Mouse (Mus musculus) NIH3T3 (cell line): ENCODE results near the gene Gm20671.
"Not testable (repeated sequence)": the region's sequence is repeated elsewhere in the genome, so short reads cannot be mapped to it uniquely, and the experiment has no call there.

Experiments
- DNase-seq: peaks from one replicate; pipeline ENCODE4 v3.0.0-alpha.2; 2012; ENCODE audit warnings: low read depth

Gene Gm20671

GRCm38 (mm10) chr5:32735779-32736178 is 91.1 kb downstream of the Gm20671 start:
- DNase-seq: no peak

DNA sequence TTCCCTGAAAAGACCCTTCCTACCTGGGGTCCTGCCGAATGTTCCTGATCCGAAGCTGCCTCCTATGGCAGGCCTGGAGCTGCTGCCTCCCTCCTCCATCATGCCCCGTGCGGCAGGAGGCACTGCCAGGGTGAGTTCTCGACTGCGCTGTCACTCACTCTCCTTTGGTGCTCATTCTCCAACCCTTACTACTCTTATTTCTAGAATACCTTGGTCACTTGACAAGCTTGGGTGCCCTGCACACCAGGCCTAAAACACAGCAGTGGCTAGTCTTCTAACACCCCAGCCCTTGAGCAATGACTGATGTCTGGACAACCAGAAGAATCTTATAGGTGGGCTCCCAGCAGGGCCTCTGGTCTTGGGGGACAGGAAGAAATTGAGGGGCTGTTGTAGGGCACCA is 93.0 kb downstream of the Gm20671 start:
- DNase-seq: not testable (repeated sequence)

DNA sequence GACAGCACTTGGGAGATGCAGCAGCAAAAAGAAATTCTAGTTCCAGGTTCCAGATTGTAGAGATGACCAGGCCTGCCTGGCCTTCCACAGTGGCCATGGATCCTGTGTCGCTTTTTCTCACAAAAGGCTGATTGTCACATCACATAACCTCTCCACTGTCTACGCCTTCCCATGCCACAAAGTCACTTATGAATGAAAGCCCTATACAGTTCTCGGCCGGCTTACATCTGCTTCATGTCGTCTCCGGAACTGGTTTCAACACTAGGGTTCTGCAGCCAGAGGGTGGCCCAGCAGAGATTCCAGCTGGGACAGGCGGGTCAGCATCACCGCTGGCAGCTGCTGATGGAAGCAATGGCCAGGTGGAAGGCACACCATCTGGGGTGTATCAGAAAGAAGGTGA is 98.1 kb downstream of the Gm20671 start:
- DNase-seq: no peak

DNA sequence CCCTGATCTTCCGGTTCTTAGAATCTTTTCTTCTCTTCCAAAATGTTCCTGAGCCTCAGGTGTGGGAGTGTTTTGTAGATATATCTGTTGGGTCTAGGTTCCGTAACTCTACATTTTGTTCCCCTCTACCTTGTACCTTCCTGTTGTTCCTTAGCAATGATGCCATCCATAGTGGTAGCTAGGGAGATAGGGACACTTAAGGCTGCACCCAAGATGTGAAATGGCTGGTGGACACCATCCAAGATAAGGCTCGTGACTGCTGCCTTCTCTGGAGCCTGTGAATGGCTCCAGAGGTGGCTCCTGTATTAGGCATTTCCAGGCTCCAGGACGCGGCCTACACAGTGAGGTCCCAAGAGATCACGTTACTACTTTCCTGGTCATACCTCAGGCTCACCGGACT is 98.6 kb downstream of the Gm20671 start:
- DNase-seq: no peak

- DNase-seq: peak; percentile 70
These were observed 101.5 kb downstream of the Gm20671 start for GRCm38 (mm10) chr5:32725397-32725796.

DNA sequence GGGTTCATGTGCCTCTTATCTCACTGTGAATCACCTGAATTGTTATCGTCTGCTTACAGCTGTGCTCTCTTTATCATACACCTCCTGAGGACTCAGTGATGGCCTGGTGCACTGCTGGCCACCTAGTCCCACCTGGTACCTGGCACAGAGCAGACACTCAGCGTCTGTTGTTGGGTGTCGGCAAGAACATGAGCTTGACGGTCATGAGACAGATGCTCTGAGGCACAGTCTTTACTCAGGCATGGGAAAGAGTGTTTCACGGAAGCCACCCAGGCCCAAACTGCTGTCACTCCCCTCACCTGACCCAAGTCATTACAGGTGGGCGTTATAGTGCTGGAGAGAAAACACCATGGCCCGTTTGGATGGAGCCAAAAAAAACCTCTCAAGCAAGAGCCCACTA is 102.9 kb downstream of the Gm20671 start:
- no peak for DNase-seq

DNA sequence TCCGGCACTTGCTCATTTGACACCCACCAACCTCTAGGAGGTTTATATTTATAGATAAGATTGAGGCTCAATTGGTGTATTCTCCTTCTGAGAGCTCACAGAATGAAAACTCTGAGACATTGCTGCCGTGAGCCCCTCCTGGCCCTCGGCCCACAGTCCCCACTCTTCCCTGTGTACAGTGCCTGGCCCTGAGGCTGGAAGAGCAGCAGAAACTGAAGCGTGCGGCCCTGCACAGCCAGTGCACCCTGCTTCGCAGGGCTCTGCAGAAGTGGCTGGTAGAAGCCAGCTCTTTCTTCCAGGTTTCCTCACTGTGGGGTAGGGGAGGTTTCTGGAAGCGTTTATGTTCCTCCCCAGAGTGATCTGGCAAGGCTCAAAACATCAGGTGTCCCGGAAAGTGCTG is 104.2 kb downstream of the Gm20671 start:
- not testable (repeated sequence) for DNase-seq

DNA sequence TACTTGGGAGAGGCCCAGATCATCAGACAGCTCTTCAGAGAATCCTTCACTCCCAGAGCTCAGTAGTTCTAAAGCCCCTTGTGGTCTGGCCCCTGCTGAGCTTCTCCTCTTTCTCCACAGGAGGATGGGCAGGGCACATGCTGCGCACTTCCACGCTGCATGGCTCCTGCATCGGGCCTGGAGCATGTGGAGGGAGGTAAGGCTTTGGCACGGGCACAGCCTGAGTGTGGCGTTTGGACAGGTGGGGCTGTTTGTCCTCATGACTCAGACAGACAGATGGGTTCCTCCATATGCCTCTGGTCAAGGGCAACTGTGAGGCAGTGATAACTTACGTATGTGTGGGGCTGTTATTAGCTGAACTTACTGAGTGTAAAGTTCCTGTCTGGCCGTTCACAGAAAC is 104.6 kb downstream of the Gm20671 start:
- no peak for DNase-seq

GRCm38 (mm10) chr5:32721316-32721715 is 105.6 kb downstream of the Gm20671 start:
- DNase-seq: no peak

- no peak for DNase-seq
These were observed 106.5 kb downstream of the Gm20671 start for GRCm38 (mm10) chr5:32720416-32720815.

DNA sequence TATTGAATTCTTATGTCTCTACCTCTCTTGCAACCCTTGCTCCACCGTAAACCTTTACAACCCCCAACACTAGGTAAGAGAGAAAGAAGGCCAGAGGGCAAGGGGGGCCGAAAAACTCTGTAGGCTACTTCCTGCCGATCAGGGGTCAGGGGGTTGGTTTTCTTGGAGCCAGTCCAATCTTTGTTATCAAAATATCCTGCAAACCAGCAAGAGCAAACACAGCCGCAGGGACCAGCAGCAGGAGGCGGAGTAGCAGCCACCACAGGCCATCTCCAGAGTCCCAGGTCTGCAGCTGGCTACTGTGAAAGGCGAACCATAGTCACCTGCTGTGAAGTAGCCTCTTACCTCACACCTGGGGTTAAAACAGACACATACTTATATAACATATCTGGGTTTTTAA is 108.0 kb downstream of the Gm20671 start:
- no peak for DNase-seq

GRCm38 (mm10) chr5:32717726-32718125 is 109.2 kb downstream of the Gm20671 start:
- no peak for DNase-seq

- DNase-seq: peak; percentile 95
These were observed 113.0 kb downstream of the Gm20671 start for GRCm38 (mm10) chr5:32713703-32714467.

- peak; percentile 26 for DNase-seq
These were observed 113.7 kb downstream of the Gm20671 start for GRCm38 (mm10) chr5:32713042-32713702.

DNA sequence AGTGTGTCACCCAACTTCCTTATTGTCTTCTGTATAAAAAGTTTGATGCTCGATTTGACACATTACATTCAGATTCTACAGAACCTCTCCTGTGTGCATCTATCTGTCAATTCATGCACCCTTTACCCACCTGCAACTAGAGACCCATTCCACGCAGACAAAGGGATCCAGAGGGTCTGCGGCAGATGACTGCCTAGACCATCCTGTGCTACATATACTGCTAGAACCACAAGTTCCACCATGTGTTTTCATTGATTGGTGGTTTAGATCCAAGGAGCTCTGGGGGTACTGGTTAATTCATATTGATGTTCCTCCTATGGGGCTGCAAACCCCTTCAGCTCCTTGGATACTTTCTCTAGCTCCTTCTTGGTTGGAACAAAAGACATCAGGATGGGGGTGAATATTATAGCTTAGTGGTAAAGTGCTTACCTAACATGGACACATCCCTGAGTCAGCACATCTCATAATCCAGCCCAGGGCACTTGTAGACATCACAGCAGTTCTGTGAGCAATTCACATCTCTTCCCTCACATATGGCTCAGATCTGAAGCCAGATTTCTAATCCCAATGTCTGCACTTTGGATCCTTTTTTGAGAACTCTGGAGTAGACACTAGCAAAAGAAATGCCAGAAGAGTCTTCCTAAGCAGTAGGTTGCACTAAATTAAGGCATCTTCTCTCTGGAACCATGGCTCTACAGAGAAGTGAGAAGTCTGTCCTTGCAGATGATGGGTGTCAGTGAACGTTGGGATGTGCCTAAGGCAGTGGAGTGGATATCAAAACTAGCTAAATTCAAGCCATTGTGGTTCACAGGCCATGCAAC is 114.5 kb downstream of the Gm20671 start:
- no peak for DNase-seq

- no peak for DNase-seq
These were observed 115.4 kb downstream of the Gm20671 start for GRCm38 (mm10) chr5:32711485-32711884.

GRCm38 (mm10) chr5:32706226-32706780 is 120.6 kb downstream of the Gm20671 start:
- no peak for DNase-seq

DNA sequence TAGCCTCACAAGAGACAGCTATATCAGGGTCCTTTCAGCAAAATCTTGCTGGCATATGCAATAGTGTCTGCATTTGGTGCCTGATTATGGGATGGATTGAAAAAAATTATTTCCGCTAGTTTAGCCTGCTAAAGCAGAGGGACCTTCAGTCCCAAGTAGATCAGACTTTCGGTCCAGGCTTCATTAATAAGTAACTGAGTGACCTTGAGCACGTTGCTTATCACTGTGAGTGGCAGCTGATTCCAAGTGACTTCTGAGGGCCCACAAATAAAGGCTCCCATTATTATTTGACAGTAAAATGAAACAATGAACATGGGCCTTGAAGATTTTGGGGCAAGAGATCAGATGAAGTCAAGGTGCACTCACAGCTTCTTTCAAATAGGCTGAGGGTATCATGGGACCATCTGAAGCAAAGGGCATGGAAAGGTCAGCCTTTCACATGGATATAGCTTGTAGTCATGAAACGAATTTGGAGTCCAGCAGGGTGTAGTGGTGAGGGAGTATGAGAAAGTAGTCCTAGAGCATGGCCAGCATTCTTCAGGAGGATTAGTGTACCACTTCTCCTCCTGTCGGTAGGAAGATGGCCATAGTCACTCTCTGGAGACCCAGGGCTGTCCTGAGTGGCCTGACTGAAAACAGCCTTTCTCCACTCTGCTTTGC is 129.6 kb downstream of the Gm20671 start:
- no peak for DNase-seq

GRCm38 (mm10) chr5:32693411-32693810 is 133.5 kb downstream of the Gm20671 start:
- DNase-seq: peak; percentile 4
